Mouse (Mus musculus) cerebellum, adult 2 months (tissue): ENCODE measurements at regions not wholly inside any gene's neighbourhood (a gene's known extent, or its start where the extent isn't known, plus 50 kb on each side); places are given as distances from the start of the nearest gene placed in this dataset.

ENCODE experiments used
- CTCF ChIP-seq: fragments of 200-500 bp; IDR thresholded peaks from 2 replicates; pipeline ENCODE4 v1.5.1; 2011; ENCODE audit warnings: low read depth, mild to moderate bottlenecking, control low read depth, low read length, moderate library complexity, borderline replicate concordance; ENCODE audit not compliant: insufficient read depth
- POLR2A ChIP-seq: fragments of 200-500 bp; IDR thresholded peaks from 2 replicates; pipeline ENCODE4 v1.6.1; 2011; ENCODE audit warnings: low read length, control low read depth, borderline replicate concordance; ENCODE audit not compliant: insufficient read depth

DNA sequence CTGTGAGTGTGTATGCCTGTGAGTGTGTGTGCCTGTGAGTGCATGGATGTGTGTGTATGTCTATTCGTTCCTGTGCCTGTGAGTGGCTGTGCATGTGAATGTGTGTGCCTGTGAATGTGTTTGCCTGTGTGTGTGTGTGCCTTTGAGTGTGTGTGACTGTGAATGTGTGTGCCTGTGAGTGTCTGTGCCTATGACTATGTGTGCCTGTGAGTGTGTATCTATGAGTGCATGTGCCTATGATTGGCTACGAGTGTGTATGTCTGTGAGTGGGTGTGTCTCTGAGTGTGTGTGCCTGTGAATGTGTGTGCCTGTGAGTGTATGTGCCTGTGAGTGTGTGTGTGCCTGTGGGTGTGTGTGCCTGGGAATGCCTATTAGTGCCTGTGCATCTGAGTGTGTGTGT, 731.6 kb downstream of the Lrriq3 start:
- no peak for TF ChIP-seq CTCF
- TF ChIP-seq POLR2A = no peak
